Mouse (Mus musculus): ENCODE results near the gene Olfr761. TPM values are rescaled to one million over a fixed set of nuclear protein-coding genes. Genes with fewer than 3 reads are reported as not detected.
"Not testable (repeated sequence)": the region's sequence is repeated elsewhere in the genome, so short reads cannot be mapped to it uniquely, and the experiment has no call there.

The Olfr761 gene
- not detected in 2 replicates for polyA plus RNA-seq (2011; ENCODE audit: insufficient read depth, insufficient read length, low read depth, missing spikeins)

- H3K9ac ChIP-seq (ENCODE audit: low read depth, poor library complexity, severe bottlenecking), result no peak within 1 kb of the TSS
- H3K27me3 ChIP-seq (ENCODE audit: control insufficient read depth, insufficient read depth, low read length, poor library complexity, severe bottlenecking), result no peaks in the 10 kb centered on the region
- H3K27ac ChIP-seq (ENCODE audit: insufficient read depth, low read length), result no peak within 1 kb of the TSS
- TF ChIP-seq POLR2A (IDR thresholded peaks at IDR 0.05; ENCODE audit: insufficient read depth, low read length) (no peak), CTCF (IDR thresholded peaks at IDR 0.05; ENCODE audit: low read depth, low read length) (no peak), EP300 (IDR thresholded peaks at IDR 0.05; ENCODE audit: insufficient read depth, low read depth, low read length) (no peak)
- H3K9me3 ChIP-seq (replicated peaks; ENCODE audit: control insufficient read depth, insufficient read depth, low read length, poor library complexity, severe bottlenecking), result peaks cover 5% of the 10 kb centered on the region
- H3K4me1 ChIP-seq (ENCODE audit: control insufficient read depth, insufficient read depth, low read length), result no peaks in the 10 kb centered on the region
- H3K36me3 ChIP-seq (ENCODE audit: control insufficient read depth, insufficient read depth, low read length, poor library complexity, severe bottlenecking), result no peaks in the 10 kb centered on the region
- H3K4me3 ChIP-seq (ENCODE audit: low read depth, low read length), result no peak within 1 kb of the TSS
Measured at GRCm38 (mm10) chr17:37952979-37953378, at the start of gene Olfr761. Gene Olfr761, minus strand, starts transcription at chr17:37953079.

DNA sequence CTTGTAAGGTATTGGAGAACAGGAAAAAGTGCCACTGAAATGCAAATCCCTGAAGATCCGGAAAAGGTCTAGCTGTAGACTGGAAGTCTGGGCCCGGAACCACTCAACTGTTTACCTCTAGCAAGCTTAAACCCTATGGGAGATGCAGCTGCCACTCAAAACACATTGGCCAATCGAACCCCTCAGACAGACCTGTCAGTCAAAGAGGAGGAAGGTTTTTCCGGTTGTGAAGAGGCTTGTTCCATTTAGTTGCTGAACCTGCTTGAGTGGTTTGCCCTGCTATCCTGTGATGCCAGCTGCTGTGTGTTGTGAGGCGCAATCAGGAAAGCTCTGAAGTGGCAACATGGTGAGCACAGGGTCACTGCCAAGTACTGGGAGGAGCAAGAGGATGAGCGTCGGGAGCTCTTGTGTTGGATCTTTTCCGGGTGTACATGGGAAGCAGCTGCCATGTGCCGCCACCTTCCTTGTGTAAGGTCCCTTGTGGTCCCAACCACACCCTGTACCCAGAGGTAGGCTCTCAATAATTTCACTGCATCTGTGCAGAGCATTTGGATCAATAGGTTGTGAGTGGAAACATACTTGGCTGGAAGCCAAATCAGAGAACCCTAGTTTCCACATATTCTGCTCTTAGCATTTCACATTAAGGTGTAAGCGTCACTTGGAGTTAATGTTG lies 42.9 kb upstream of the Olfr761 start:
- Histone ChIP-seq H3K27me3 (ENCODE audit: control insufficient read depth, insufficient read depth, low read length, poor library complexity, severe bottlenecking) (no peaks in the 10 kb centered on the region), H3K36me3 (ENCODE audit: control insufficient read depth, insufficient read depth, low read length, poor library complexity, severe bottlenecking) (peaks cover 9% of the 10 kb centered on the region; the same call in 1 of the 2 replicates), H3K4me3 (ENCODE audit: low read depth, low read length) (peak overlapping the region; percentile 89), H3K9ac (ENCODE audit: low read depth, poor library complexity, severe bottlenecking) (peak overlapping the region; percentile 26), H3K27ac (ENCODE audit: insufficient read depth, low read length) (peak overlapping the region; percentile 46), H3K9me3 (replicated peaks; ENCODE audit: control insufficient read depth, insufficient read depth, low read length, poor library complexity, severe bottlenecking) (no peaks in the 10 kb centered on the region), H3K4me1 (ENCODE audit: control insufficient read depth, insufficient read depth, low read length) (no peaks in the 10 kb centered on the region)
- TF ChIP-seq EP300 (IDR thresholded peaks at IDR 0.05; ENCODE audit: insufficient read depth, low read depth, low read length), result no peak
- no peak for TF ChIP-seq CTCF (IDR thresholded peaks at IDR 0.05; ENCODE audit: low read depth, low read length)
- no peak for TF ChIP-seq POLR2A (IDR thresholded peaks at IDR 0.05; ENCODE audit: insufficient read depth, low read length)

- H3K36me3 ChIP-seq (ENCODE audit: control insufficient read depth, insufficient read depth, low read length, poor library complexity, severe bottlenecking), result no peaks in the 10 kb centered on the region
- peak overlapping the region; percentile 33; the same call in 1 of the 2 replicates for H3K27ac ChIP-seq (ENCODE audit: insufficient read depth, low read length)
- H3K9me3 ChIP-seq (replicated peaks; ENCODE audit: control insufficient read depth, insufficient read depth, low read length, poor library complexity, severe bottlenecking), result no peaks in the 10 kb centered on the region; the same call in 1 of the 2 replicates
- no peak for TF ChIP-seq EP300 (IDR thresholded peaks at IDR 0.05; ENCODE audit: insufficient read depth, low read depth, low read length)
- TF ChIP-seq CTCF (IDR thresholded peaks at IDR 0.05; ENCODE audit: low read depth, low read length), result no peak
- TF ChIP-seq POLR2A (IDR thresholded peaks at IDR 0.05; ENCODE audit: insufficient read depth, low read length), result no peak
- H3K9ac ChIP-seq (ENCODE audit: low read depth, poor library complexity, severe bottlenecking), result no peak overlapping the region
- no peaks in the 10 kb centered on the region; the same call in 1 of the 2 replicates for H3K27me3 ChIP-seq (ENCODE audit: control insufficient read depth, insufficient read depth, low read length, poor library complexity, severe bottlenecking)
- no peak overlapping the region for H3K4me3 ChIP-seq (ENCODE audit: low read depth, low read length)
- H3K4me1 ChIP-seq (ENCODE audit: control insufficient read depth, insufficient read depth, low read length), result no peaks in the 10 kb centered on the region
Measured at GRCm38 (mm10) chr17:37990453-37990961, 37.6 kb upstream of the Olfr761 start.

- Histone ChIP-seq H3K27me3 (ENCODE audit: control insufficient read depth, insufficient read depth, low read length, poor library complexity, severe bottlenecking) (no peaks in the 10 kb centered on the region; the same call in 1 of the 2 replicates), H3K9me3 (replicated peaks; ENCODE audit: control insufficient read depth, insufficient read depth, low read length, poor library complexity, severe bottlenecking) (no peaks in the 10 kb centered on the region), H3K27ac (ENCODE audit: insufficient read depth, low read length) (no peak overlapping the region), H3K4me1 (ENCODE audit: control insufficient read depth, insufficient read depth, low read length) (no peaks in the 10 kb centered on the region), H3K36me3 (ENCODE audit: control insufficient read depth, insufficient read depth, low read length, poor library complexity, severe bottlenecking) (no peaks in the 10 kb centered on the region), H3K9ac (ENCODE audit: low read depth, poor library complexity, severe bottlenecking) (no peak overlapping the region), H3K4me3 (ENCODE audit: low read depth, low read length) (no peak overlapping the region)
- no peak for TF ChIP-seq EP300 (IDR thresholded peaks at IDR 0.05; ENCODE audit: insufficient read depth, low read depth, low read length)
- TF ChIP-seq POLR2A (IDR thresholded peaks at IDR 0.05; ENCODE audit: insufficient read depth, low read length), result no peak
- no peak for TF ChIP-seq CTCF (IDR thresholded peaks at IDR 0.05; ENCODE audit: low read depth, low read length)
Measured at GRCm38 (mm10) chr17:37973591-37973990, 20.7 kb upstream of the Olfr761 start.

DNA sequence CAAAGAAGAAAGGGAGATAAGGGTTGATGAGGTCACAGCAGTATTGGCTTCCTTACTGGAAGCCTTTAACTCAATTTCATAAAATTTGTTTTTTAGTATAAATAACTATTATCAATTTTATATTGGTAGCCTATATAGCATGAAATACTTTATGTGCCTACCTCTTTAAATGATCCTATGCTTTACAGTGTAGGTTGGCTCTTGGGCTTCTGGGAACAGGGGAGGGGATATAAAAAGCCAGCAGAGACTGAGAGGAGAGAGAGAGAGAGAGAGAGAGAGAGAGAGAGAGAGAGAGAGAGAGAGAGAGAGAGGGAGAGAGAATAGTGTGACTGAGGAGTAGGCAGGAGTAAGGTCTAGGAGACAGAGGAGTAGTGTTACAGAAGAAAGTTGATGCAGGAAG lies 32.6 kb downstream of the Olfr761 start, which contains the start of gene Olfr128:
Gene Olfr128 (plus strand): TSS at position 301 of the 400 bp plus-strand sequence.
- Histone ChIP-seq H3K4me3 (ENCODE audit: low read depth, low read length) (no peak within 1 kb of the TSS), H3K36me3 (ENCODE audit: control insufficient read depth, insufficient read depth, low read length, poor library complexity, severe bottlenecking) (no peaks in the 10 kb centered on the region), H3K27ac (ENCODE audit: insufficient read depth, low read length) (no peak within 1 kb of the TSS), H3K9ac (ENCODE audit: low read depth, poor library complexity, severe bottlenecking) (no peak within 1 kb of the TSS), H3K27me3 (ENCODE audit: control insufficient read depth, insufficient read depth, low read length, poor library complexity, severe bottlenecking) (no peaks in the 10 kb centered on the region), H3K9me3 (replicated peaks; ENCODE audit: control insufficient read depth, insufficient read depth, low read length, poor library complexity, severe bottlenecking) (no peaks in the 10 kb centered on the region), H3K4me1 (ENCODE audit: control insufficient read depth, insufficient read depth, low read length) (no peaks in the 10 kb centered on the region)
- no peak for TF ChIP-seq CTCF (IDR thresholded peaks at IDR 0.05; ENCODE audit: low read depth, low read length)
- TF ChIP-seq POLR2A (IDR thresholded peaks at IDR 0.05; ENCODE audit: insufficient read depth, low read length), result no peak
- TF ChIP-seq EP300 (IDR thresholded peaks at IDR 0.05; ENCODE audit: insufficient read depth, low read depth, low read length), result no peak

GRCm38 (mm10) chr17:37906821-37907220 lies 46.1 kb downstream of the Olfr761 start:
- not testable (repeated sequence) for H3K27ac ChIP-seq (ENCODE audit: insufficient read depth, low read length); H3K9me3 ChIP-seq (replicated peaks; ENCODE audit: control insufficient read depth, insufficient read depth, low read length, poor library complexity, severe bottlenecking); H3K9ac ChIP-seq (ENCODE audit: low read depth, poor library complexity, severe bottlenecking); H3K27me3 ChIP-seq (ENCODE audit: control insufficient read depth, insufficient read depth, low read length, poor library complexity, severe bottlenecking); H3K4me1 ChIP-seq (ENCODE audit: control insufficient read depth, insufficient read depth, low read length); H3K36me3 ChIP-seq (ENCODE audit: control insufficient read depth, insufficient read depth, low read length, poor library complexity, severe bottlenecking); H3K4me3 ChIP-seq (ENCODE audit: low read depth, low read length)

Other genes with a start within 250 kb of the Olfr761 start
- not detected in 2 replicates for gene Olfr120, start 231.3 kb downstream of the Olfr761 start, polyA plus RNA-seq (2011; ENCODE audit: insufficient read depth, insufficient read length, low read depth, missing spikeins)
- not detected in 2 replicates for gene Olfr121, start 204.2 kb downstream of the Olfr761 start, polyA plus RNA-seq (2011; ENCODE audit: insufficient read depth, insufficient read length, low read depth, missing spikeins)
- gene Olfr122, start 184.5 kb downstream of the Olfr761 start, polyA plus RNA-seq (2011; ENCODE audit: insufficient read depth, insufficient read length, low read depth, missing spikeins), result not detected in 2 replicates
- not detected in 2 replicates for gene Olfr123, start 159.6 kb downstream of the Olfr761 start, polyA plus RNA-seq (2011; ENCODE audit: insufficient read depth, insufficient read length, low read depth, missing spikeins)
- gene Olfr124, start 153.2 kb downstream of the Olfr761 start, polyA plus RNA-seq (2011; ENCODE audit: insufficient read depth, insufficient read length, low read depth, missing spikeins), result not detected in 2 replicates
- not detected in 2 replicates for gene Olfr125, start 120.1 kb downstream of the Olfr761 start, polyA plus RNA-seq (2011; ENCODE audit: insufficient read depth, insufficient read length, low read depth, missing spikeins)
- not detected in 2 replicates for gene Olfr126, start 105.6 kb downstream of the Olfr761 start, polyA plus RNA-seq (2011; ENCODE audit: insufficient read depth, insufficient read length, low read depth, missing spikeins)
- gene Olfr127, start 52.6 kb downstream of the Olfr761 start, polyA plus RNA-seq (2011; ENCODE audit: insufficient read depth, insufficient read length, low read depth, missing spikeins), result 0.46 and 0.50 TPM in 2 replicates
- gene Olfr128, start 32.5 kb downstream of the Olfr761 start, polyA plus RNA-seq (2011; ENCODE audit: insufficient read depth, insufficient read length, low read depth, missing spikeins), result not detected in 2 replicates
- not detected in 2 replicates for gene Olfr129, start 107.0 kb upstream of the Olfr761 start, polyA plus RNA-seq (2011; ENCODE audit: insufficient read depth, insufficient read length, low read depth, missing spikeins)
- not detected in 2 replicates for gene Olfr130, start 110.8 kb upstream of the Olfr761 start, polyA plus RNA-seq (2011; ENCODE audit: insufficient read depth, insufficient read length, low read depth, missing spikeins)
- gene Olfr131, start 135.6 kb upstream of the Olfr761 start, polyA plus RNA-seq (2011; ENCODE audit: insufficient read depth, insufficient read length, low read depth, missing spikeins), result not detected in 2 replicates
- gene Olfr132, start 181.4 kb upstream of the Olfr761 start, polyA plus RNA-seq (2011; ENCODE audit: insufficient read depth, insufficient read length, low read depth, missing spikeins), result not detected in 2 replicates
- gene Olfr133, start 192.2 kb upstream of the Olfr761 start, polyA plus RNA-seq (2011; ENCODE audit: insufficient read depth, insufficient read length, low read depth, missing spikeins), result not detected in 2 replicates
- gene Olfr134, start 218.3 kb upstream of the Olfr761 start, polyA plus RNA-seq (2011; ENCODE audit: insufficient read depth, insufficient read length, low read depth, missing spikeins), result not detected in 2 replicates

Data from ES-Bruce4 (cell line).